Mouse (Mus musculus) megakaryocyte, embryonic 14.5 days (primary cell): Measurements from ENCODE around the gene Oas1g.

Experiments used
- FLI1 ChIP-seq: IDR thresholded peaks from 2 replicates; pipeline ENCODE4 v1.6.1; 2012; ENCODE audit warnings: low read length, inconsistent platforms, mixed read lengths
- GATA1 ChIP-seq: IDR thresholded peaks from 3 replicates; pipeline ENCODE4 v1.6.1; 2012; ENCODE audit warnings: mixed read lengths, low read length, inconsistent platforms, borderline replicate concordance

DNA sequence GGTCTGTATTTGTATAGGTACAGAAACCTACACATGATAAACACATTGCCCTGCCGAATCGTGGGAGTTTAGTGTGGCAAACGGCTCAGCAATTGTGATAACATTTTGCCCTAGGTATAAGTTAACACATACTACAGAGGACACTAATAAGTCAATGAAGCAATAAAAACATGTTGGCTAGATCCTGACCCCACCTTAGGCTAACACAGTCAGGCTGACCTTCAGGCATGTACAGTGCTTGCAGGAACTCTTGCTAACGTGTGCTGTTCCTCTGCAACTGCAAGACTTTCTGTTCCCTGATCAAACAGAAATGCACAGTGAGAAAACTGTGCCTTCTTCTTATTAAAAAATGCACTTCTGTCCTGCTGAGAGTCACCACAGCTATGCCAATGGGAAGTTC lies 36.6 kb upstream of the Oas1g start:
- no peak for TF ChIP-seq GATA1
- no peak for TF ChIP-seq FLI1
